Mouse (Mus musculus) adrenal gland, adult 8-10 months (tissue): Measurements from ENCODE around the gene Dhrs9. TPM values are rescaled to one million over a fixed set of nuclear protein-coding genes. Genes with fewer than 3 reads are reported as not detected.

Experiments used
- DNase-seq: peaks from one replicate; pipeline ENCODE4 v3.0.0; 2022
- total RNA-seq, 4 experiments: library from RNA; stranded (reverse); gene quantifications; 2 replicates each; pipeline ENCODE4 v1.2.4; 2022

Gene Dhrs9
- total RNA-seq, 4 experiments from 2014 or later, result 0.12 to 1.7 (median 0.73) TPM

GRCm38 (mm10) chr2:69418294-69418881, 38.1 kb downstream of the Dhrs9 start:
- DNase-seq, result no peak

GRCm38 (mm10) chr2:69424829-69425228, 44.6 kb downstream of the Dhrs9 start:
- no peak for DNase-seq

DNA sequence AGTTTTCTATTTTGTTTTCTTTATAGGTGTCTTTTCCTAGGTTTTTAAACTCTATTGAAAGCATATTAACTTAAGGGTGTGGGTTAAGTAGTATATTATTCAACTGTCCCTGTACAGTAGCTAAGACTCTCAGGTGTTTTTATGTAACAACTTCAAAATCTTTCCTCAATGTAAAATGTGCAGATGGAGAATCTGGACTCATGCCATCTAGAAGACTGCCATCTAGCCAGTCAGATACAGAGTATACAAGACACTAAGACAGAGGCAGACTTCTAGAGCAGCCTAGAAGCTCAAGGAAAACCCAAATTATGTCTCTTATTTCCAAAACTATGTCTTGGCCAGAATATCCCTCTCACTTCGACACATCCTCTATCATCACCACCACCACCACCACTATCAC, 45.8 kb downstream of the Dhrs9 start:
- DNase-seq, result no peak

GRCm38 (mm10) chr2:69427141-69427540, 46.9 kb downstream of the Dhrs9 start:
- DNase-seq, result no peak

GRCm38 (mm10) chr2:69428116-69428515, 47.9 kb downstream of the Dhrs9 start:
- peak; percentile 9 for DNase-seq

DNA sequence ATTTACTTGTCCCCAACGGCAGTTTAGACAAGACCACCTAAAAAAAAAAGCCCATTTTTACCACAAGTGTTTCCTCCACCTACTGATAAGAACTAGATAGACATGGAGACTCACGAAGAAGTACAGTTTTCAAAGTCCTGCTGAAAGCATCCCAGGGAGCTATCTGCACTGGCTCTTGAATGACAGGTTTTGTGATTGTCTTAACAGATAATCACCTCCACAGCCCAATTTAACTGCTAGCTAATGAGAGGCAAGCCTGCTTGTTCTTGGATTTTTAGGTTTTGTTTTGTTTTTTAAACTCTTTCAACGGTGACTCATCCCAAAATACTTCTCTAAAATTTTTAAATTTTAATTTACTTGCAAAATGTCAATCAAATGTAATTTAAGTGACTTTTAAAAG, 61.4 kb downstream of the Dhrs9 start:
- no peak for DNase-seq

- DNase-seq, result no peak
Observed at GRCm38 (mm10) chr2:69445896-69446472, 65.7 kb downstream of the Dhrs9 start.

GRCm38 (mm10) chr2:69448581-69448980, 68.3 kb downstream of the Dhrs9 start:
- no peak for DNase-seq

DNA sequence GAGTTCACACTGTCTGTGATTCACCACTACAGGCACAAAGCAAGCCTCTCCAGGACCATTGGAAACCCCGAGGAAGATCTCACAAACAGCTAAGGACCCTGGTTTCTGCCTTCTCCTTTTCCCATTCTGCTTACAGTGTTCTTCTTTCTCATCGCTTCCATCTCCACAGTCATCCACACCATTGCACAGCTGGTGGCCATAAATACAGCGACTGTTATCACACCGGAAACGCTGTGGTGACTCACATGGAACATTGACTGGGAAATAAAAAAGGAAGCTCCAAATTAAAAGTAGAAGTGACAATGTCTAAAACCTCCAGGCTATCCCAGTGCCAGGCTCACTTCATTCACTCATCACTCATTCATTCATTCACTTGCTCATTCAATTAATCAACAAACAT, 70.9 kb downstream of the Dhrs9 start:
- DNase-seq, result no peak

Other genes with a start within 250 kb of the Dhrs9 start
- gene Nostrin, start 244.6 kb upstream of the Dhrs9 start, total RNA-seq, result 10 to 100 TPM in 1 of 4 experiments, 1 to 10 TPM in 3; 6.1 to 10.8 (median 8.8) TPM
- gene Spc25, start 174.3 kb upstream of the Dhrs9 start, total RNA-seq, result 1 to 10 TPM; 1.0 to 2.2 (median 1.5) TPM
- not detected for gene G6pc2, start 169.4 kb upstream of the Dhrs9 start, total RNA-seq
- under 1 TPM in 1 of 4 experiments, not detected in 3; 0.46 TPM for gene Abcb11, start 37.8 kb upstream of the Dhrs9 start, total RNA-seq
- under 1 TPM; 0.15 to 0.42 (median 0.24) TPM for gene Lrp2, start 205.6 kb downstream of the Dhrs9 start, total RNA-seq